Mouse (Mus musculus) CH12.LX (cell line): ENCODE data around the gene Tank.

Experiments
- CHD2 ChIP-seq: IDR thresholded peaks from 2 replicates; pipeline ENCODE4 v1.6.1; 2011; ENCODE audit warnings: low read length, improper control_type of control experiment
- CTCF ChIP-seq, 2 experiments: IDR thresholded peaks in 1 of 2; conservative IDR thresholded peaks in 1 of 2; 2 replicates each; pipeline ENCODE4 v1.5.1; 2011 to 2012; ENCODE audit warnings: low read depth in 2 of 2, low read length in 2 of 2, improper control_type of control experiment in 1 of 2, inconsistent platforms in 1 of 2, mild to moderate bottlenecking in 1 of 2, moderate library complexity in 1 of 2

DNA sequence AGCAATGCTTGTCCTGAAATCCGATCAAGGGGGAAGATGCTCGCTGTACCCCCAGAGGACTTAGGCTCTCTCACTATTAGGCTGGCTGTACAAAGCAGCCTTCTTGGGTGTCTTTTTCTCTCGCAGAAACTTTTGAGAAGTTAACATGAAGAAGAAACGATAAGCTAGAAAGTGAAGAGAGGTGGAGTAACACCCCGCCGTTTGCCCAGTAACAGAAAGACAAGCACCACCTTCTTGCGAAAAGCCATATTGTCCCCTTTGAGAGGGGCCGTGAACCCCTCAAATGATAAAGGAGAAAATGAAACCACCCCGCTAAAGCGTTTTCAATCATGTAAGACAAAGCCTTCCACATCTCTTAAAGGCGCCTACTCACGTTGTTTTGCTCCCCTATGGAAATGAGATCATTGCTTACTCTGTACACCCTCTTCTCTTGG is 15.5 kb downstream of the Tank start:
- TF ChIP-seq CHD2 (no peak), CTCF (conservative IDR thresholded peaks at IDR 0.05 in 1 of 2, IDR thresholded peaks at IDR 0.05 in 1 of 2; ENCODE audit: low read depth in 2 of 2, low read length in 2 of 2) (no peak)
